Mouse (Mus musculus): ENCODE results near the gene Anks1b. TPM values are rescaled to one million over a fixed set of nuclear protein-coding genes. Genes with fewer than 3 reads are reported as not detected.

The Anks1b gene
- polyA plus RNA-seq, 1 experiment = 1.3 TPM

DNA sequence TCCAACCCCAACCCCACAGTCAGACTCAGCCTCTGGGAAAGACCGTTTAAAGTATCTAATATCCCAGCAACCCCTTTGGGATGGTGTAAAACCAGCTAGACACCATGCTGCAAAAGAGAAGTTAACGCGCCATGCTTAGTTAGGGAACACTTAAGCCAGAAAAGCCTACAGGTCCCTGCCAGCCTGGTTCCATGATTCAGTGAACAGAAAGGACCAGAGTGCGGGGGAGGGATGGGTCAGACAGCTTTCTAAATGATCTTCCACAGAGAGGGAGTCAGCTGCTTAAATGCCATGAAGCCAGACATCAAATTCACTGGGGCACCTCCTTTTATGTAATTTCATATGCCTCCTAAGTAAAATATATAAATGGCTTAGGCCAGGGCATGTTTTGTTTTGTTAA, 764.0 kb downstream of the Anks1b start:
- Histone ChIP-seq H3K27ac (ENCODE audit: insufficient read depth, low read depth, low read length) (no peak overlapping the region), H3K4me1 (ENCODE audit: control insufficient read depth, insufficient read depth, low read length) (no peaks in the 10 kb centered on the region), H3K36me3 (ENCODE audit: control insufficient read depth, insufficient read depth, low read length) (no peaks in the 10 kb centered on the region), H3K27me3 (replicated peaks; ENCODE audit: control insufficient read depth, insufficient read depth, low read length) (no peaks in the 10 kb centered on the region), H3K4me3 (ENCODE audit: insufficient read depth, low read depth, low read length) (no peak overlapping the region)
- DNase-seq = no peak
- WGBS = 37% methylated on average over 4 of the region's 4 CpGs
- TF ChIP-seq POLR2A (IDR thresholded peaks at IDR 0.05; ENCODE audit: low read depth, low read length) (no peak), CTCF (conservative IDR thresholded peaks at IDR 0.05; ENCODE audit: insufficient read depth, insufficient read length, low read depth, low read length) (no peak)

DNA sequence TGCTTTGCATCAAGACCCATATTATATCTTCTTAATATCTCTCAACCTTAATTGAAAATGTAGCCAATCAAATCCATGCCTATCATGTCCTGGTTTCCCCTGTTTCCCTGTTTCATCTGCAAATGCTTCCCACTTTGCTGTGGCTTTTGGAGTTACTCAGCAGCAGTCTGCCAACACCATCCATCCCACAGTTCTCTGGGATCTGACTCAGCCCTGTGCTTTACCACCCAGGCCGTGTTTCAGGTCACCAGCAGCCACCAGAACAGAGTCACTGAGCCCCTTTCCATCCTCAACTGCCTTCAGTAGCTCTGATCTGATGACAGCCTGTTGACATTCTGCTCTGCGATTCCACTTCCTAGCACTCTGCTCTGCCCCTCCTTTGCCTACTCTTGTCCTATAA, 776.4 kb downstream of the Anks1b start:
- Histone ChIP-seq H3K27me3 (replicated peaks; ENCODE audit: control insufficient read depth, insufficient read depth, low read length) (no peaks in the 10 kb centered on the region), H3K4me3 (ENCODE audit: insufficient read depth, low read depth, low read length) (no peak overlapping the region), H3K27ac (ENCODE audit: insufficient read depth, low read depth, low read length) (no peak overlapping the region), H3K36me3 (ENCODE audit: control insufficient read depth, insufficient read depth, low read length) (no peaks in the 10 kb centered on the region), H3K4me1 (ENCODE audit: control insufficient read depth, insufficient read depth, low read length) (no peaks in the 10 kb centered on the region)
- 73% methylated on average over 2 of the region's 2 CpGs for WGBS
- TF ChIP-seq CTCF (conservative IDR thresholded peaks at IDR 0.05; ENCODE audit: insufficient read depth, insufficient read length, low read depth, low read length) (no peak), POLR2A (IDR thresholded peaks at IDR 0.05; ENCODE audit: low read depth, low read length) (no peak)
- DNase-seq = no peak

DNA sequence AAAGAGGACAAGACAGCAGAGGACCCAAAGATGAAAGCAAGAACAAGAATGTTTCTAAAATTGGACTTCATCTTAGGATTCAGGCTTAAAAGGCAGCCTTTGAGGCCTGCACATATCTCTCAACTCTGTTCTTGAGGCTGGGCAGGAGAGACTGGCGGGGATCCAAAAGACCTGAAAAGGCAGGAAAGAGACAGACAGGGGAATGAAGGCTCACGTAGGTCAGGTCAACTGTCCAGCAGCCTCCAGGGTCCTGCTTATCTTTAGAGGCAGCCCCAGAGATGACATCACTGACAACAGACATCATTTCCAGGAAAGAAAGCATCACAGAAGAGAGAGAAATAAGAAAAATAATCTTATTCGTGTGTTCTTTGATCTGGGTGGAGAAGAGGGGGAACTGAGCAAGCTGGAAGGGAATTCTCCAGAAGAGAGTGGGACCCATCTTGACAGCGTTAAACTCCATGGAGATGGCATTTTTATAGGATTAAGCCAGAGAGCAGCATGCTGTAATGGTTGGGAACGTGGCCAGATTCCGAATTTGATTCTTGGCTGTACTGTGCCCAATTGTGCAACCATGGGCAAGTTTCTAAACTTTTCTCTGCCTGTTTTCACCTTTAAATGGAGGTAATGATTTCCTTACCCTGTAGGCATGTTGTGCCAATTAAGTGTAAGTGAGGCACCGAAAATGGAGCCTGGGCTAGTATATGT, 784.3 kb downstream of the Anks1b start:
- TF ChIP-seq CTCF (conservative IDR thresholded peaks at IDR 0.05; ENCODE audit: insufficient read depth, insufficient read length, low read depth, low read length) (no peak), POLR2A (IDR thresholded peaks at IDR 0.05; ENCODE audit: low read depth, low read length) (no peak)
- DNase-seq = peak; percentile 31
- Histone ChIP-seq H3K27ac (ENCODE audit: insufficient read depth, low read depth, low read length) (no peak overlapping the region), H3K4me1 (ENCODE audit: control insufficient read depth, insufficient read depth, low read length) (no peaks in the 10 kb centered on the region), H3K36me3 (ENCODE audit: control insufficient read depth, insufficient read depth, low read length) (no peaks in the 10 kb centered on the region), H3K4me3 (ENCODE audit: insufficient read depth, low read depth, low read length) (no peak overlapping the region), H3K27me3 (replicated peaks; ENCODE audit: control insufficient read depth, insufficient read depth, low read length) (no peaks in the 10 kb centered on the region)
- 65% methylated on average over 7 of the region's 7 CpGs for WGBS

DNA sequence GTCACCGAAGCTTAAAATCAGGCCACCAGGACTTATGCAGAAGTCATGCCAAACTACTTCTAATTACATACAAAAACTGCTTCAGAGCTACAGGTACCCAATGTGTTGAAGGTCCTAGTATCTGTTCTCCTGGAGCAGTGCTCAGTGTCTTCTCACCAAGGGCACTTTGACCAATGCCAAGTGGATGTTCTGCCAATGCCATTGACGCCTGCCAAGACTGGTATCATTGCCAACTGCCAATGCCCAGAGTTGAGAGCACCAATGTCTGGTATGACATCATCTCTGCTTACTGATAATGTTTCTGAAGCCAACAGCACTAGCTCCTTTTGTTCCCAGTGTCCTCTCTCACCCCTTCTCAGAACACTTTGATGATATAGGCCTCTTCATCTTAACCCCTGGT, 793.4 kb downstream of the Anks1b start:
- no peaks in the 10 kb centered on the region for H3K27me3 ChIP-seq (replicated peaks; ENCODE audit: control insufficient read depth, insufficient read depth, low read length)
- peak; percentile 51 for DNase-seq
- TF ChIP-seq POLR2A (IDR thresholded peaks at IDR 0.05; ENCODE audit: low read depth, low read length) (no peak), CTCF (conservative IDR thresholded peaks at IDR 0.05; ENCODE audit: insufficient read depth, insufficient read length, low read depth, low read length) (no peak)
- H3K4me3 ChIP-seq (ENCODE audit: insufficient read depth, low read depth, low read length) = no peak overlapping the region
- H3K36me3 ChIP-seq (ENCODE audit: control insufficient read depth, insufficient read depth, low read length) = no peaks in the 10 kb centered on the region
- 90% methylated on average over 2 of the region's 2 CpGs for WGBS
- H3K27ac ChIP-seq (ENCODE audit: insufficient read depth, low read depth, low read length) = no peak overlapping the region
- H3K4me1 ChIP-seq (ENCODE audit: control insufficient read depth, insufficient read depth, low read length) = no peaks in the 10 kb centered on the region

DNA sequence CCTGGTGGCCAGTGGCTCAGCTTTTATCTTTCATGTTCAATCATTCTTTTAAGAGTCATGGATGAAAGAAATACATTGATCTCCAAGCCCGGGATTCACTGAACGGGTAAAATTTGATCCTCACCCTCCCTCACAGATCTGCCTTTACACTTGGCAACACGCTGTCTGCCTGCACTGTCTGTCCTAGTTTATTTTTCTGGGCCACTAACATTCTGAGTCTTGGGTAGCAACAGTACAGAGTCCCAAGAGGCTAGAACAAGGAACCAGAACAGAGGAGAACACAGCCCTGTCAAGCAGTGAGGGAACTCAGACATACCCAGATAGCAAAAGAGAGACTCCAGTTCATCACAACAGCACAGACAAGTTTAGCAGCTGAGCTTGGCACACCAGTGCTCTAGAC, 797.0 kb downstream of the Anks1b start:
- TF ChIP-seq CTCF (conservative IDR thresholded peaks at IDR 0.05; ENCODE audit: insufficient read depth, insufficient read length, low read depth, low read length) = no peak
- TF ChIP-seq POLR2A (IDR thresholded peaks at IDR 0.05; ENCODE audit: low read depth, low read length) = no peak
- Histone ChIP-seq H3K27ac (ENCODE audit: insufficient read depth, low read depth, low read length) (no peak overlapping the region), H3K4me3 (ENCODE audit: insufficient read depth, low read depth, low read length) (no peak overlapping the region), H3K36me3 (ENCODE audit: control insufficient read depth, insufficient read depth, low read length) (no peaks in the 10 kb centered on the region), H3K4me1 (ENCODE audit: control insufficient read depth, insufficient read depth, low read length) (no peaks in the 10 kb centered on the region), H3K27me3 (replicated peaks; ENCODE audit: control insufficient read depth, insufficient read depth, low read length) (no peaks in the 10 kb centered on the region)
- no peak for DNase-seq
- 66% methylated on average over 3 of the region's 3 CpGs for WGBS

DNA sequence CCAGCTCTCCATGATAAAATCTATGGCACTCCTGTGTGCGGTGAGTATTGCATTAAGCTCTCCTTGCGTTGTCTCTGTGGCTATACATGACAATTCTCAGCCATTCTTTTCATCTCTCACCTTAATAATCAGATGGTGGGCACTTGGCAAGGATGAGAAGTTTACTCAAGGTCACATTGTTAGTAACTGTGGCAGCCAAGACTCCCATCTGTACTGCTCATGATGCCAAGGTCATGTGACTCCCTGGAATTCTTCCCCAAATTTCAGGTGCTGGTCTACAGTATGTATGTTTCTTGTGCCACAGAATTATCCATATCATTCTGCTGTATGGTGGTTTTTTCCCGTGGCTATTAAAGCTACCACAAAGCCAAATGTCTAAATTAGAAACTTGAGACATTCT, 798.8 kb downstream of the Anks1b start:
- no peak for TF ChIP-seq POLR2A (IDR thresholded peaks at IDR 0.05; ENCODE audit: low read depth, low read length)
- TF ChIP-seq CTCF (conservative IDR thresholded peaks at IDR 0.05; ENCODE audit: insufficient read depth, insufficient read length, low read depth, low read length) = no peak
- no peaks in the 10 kb centered on the region for H3K27me3 ChIP-seq (replicated peaks; ENCODE audit: control insufficient read depth, insufficient read depth, low read length)
- no peaks in the 10 kb centered on the region for H3K36me3 ChIP-seq (ENCODE audit: control insufficient read depth, insufficient read depth, low read length)
- no peak overlapping the region for H3K27ac ChIP-seq (ENCODE audit: insufficient read depth, low read depth, low read length)
- no peak overlapping the region for H3K4me3 ChIP-seq (ENCODE audit: insufficient read depth, low read depth, low read length)
- H3K4me1 ChIP-seq (ENCODE audit: control insufficient read depth, insufficient read depth, low read length) = no peaks in the 10 kb centered on the region
- WGBS = 85% methylated on average over 3 of the region's 3 CpGs
- DNase-seq = no peak

DNA sequence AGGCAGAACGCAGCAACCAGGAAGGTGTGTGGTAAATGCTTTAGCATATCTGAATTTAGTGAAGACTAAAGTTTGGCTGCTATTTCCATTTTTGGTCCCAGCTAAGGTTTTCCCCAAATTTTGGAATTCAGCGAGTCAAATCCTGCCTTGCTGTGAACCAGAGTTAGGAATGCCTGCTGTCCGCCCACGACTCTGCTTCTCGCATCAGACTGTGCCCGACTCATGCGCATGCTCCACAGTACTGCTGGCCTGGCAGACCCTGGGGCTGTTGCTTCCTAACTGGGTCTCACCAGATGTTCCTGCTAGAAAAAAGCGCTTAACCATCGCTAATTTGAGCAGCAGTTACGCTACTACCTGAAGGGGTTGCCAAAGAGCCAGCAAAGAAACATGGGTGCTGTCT, 801.1 kb downstream of the Anks1b start:
- Histone ChIP-seq H3K4me3 (ENCODE audit: insufficient read depth, low read depth, low read length) (no peak overlapping the region), H3K27me3 (replicated peaks; ENCODE audit: control insufficient read depth, insufficient read depth, low read length) (no peaks in the 10 kb centered on the region), H3K27ac (ENCODE audit: insufficient read depth, low read depth, low read length) (no peak overlapping the region), H3K36me3 (ENCODE audit: control insufficient read depth, insufficient read depth, low read length) (no peaks in the 10 kb centered on the region), H3K4me1 (ENCODE audit: control insufficient read depth, insufficient read depth, low read length) (no peaks in the 10 kb centered on the region)
- WGBS = 77% methylated on average over 10 of the region's 10 CpGs
- TF ChIP-seq POLR2A (IDR thresholded peaks at IDR 0.05; ENCODE audit: low read depth, low read length) (no peak), CTCF (conservative IDR thresholded peaks at IDR 0.05; ENCODE audit: insufficient read depth, insufficient read length, low read depth, low read length) (no peak)
- no peak for DNase-seq

Data from kidney, adult 2 months (tissue).